Mouse (Mus musculus): Measurements from ENCODE around the gene Cnrip1.

DNA sequence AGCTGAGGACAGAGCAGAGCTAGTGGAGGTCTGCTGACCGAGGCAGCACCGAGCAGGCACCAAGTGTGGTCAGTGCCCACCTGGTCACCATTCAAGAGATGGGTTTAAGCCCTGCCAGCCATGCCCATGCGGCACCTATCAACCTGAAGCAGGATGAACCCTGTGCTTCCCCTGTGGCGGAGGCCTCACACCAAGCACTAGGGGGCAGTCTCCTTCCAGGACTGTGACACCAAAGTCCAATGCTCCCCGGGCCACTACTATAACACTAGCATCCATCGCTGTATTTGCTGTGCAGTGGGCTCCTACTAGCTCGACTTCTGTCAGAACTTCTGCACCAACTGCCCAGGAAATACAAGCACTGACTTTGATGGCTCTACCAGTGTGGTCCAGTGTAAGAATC is 32.1 kb upstream of the Cnrip1 start:
- TF ChIP-seq CTCF (conservative IDR thresholded peaks at IDR 0.05; ENCODE audit: low read length) (0 out of 2 replicates have a peak, but pooled peaks have one; percentile 23), POU5F1 (IDR thresholded peaks at IDR 0.05; ENCODE audit: borderline replicate concordance, low read length) (no peak)

Data from E14TG2a.4 (cell line).